Mouse (Mus musculus) liver, adult 2 months (tissue): ENCODE results near the gene Gm12355.

Experiments
- CTCF ChIP-seq: fragments of 200-500 bp; IDR thresholded peaks from 2 replicates; pipeline ENCODE4 v1.5.1; 2011; ENCODE audit warnings: low read depth, low read length, control low read depth
- POLR2A ChIP-seq: fragments of 200-500 bp; IDR thresholded peaks from 2 replicates; pipeline ENCODE4 v1.6.1; 2011; ENCODE audit warnings: low read length, control low read depth; ENCODE audit not compliant: insufficient read depth; ENCODE audit errors: extremely low read depth

DNA sequence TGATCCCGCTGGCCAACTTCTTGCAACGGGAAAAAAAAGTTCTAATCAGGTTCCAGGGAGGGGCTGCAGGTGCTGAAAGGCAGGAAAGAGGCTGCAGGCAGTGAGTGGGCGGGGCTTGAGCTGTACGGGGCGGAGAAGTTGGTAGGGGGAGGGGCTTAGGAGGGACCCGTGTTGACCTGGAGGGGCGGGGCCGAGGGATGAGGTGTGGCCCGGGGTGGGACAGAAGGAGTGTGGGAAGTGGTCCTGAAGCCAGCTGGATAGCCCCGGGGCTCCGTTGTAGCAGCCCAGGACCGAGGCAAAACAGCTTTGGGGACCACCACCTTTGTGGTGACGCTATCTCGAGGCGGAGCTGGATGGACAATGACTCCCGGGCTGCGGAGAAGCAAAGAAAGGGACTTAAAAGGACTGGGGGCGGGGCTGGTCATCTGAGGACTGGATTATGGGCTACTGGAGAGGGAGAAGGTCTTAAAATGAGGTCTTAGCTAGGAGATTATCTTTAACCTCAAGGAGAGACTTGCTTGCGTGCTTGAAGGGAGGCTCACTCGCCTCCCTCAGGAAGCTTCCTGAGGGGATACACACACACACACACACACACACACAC is 23.3 kb downstream of the Gm12355 start:
- TF ChIP-seq POLR2A (no peak), CTCF (no peak)
